Comparison of ENCODE assay signal across 8 mouse cellular contexts in the genomic region with DNA sequence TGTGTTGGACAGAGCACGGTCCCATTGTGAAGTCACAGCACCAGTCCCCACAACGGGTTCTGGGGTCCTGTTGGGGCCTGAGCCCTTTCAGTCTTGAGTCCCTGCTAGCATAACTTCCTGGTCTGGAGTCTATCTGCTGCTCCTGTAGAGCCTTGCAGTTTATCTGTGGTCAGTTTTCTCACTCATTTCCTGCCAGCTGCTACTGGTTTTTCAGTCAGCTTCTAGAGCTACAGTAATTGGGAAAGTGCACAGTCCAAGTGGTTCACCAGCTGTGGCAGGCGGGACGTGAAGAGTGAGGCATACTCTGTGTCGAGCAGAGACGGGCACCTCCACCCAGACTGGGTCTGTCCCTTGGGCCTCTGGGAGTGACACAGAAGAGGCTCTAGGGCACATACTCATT.
DNase-seq lines count a peak whose midpoint lies in the region; ATAC-seq lines count a peak whose summit lies in the region.

No protein-coding gene starts in this region.

- H3K9me3 ChIP-seq in heart, embryonic 15.5 days (replicated peaks), result no peaks in the 10 kb centered on the region
- no peaks in the 10 kb centered on the region for H3K9me3 ChIP-seq in liver, embryonic 15.5 days (replicated peaks)

- no peaks in the 10 kb centered on the region for H3K27me3 ChIP-seq in heart, embryonic 15.5 days
- no peaks in the 10 kb centered on the region for H3K27me3 ChIP-seq in liver, embryonic 15.5 days

- H3K4me1 ChIP-seq in heart, embryonic 15.5 days (replicated peaks), result peaks cover 15% of the 10 kb centered on the region
- H3K4me1 ChIP-seq in liver, embryonic 15.5 days (replicated peaks), result peaks cover 18% of the 10 kb centered on the region

- H3K4me3 ChIP-seq in heart, embryonic 15.5 days, result no peak overlapping the region
- no peak overlapping the region for H3K4me3 ChIP-seq in liver, embryonic 15.5 days (replicated peaks)

- H3K9ac ChIP-seq in heart, embryonic 15.5 days, result 0 out of 2 replicates have a peak overlapping the region, but pooled peaks have one; percentile 1
- H3K9ac ChIP-seq in liver, embryonic 15.5 days, result no peak overlapping the region

- H3K27ac ChIP-seq in heart, embryonic 15.5 days, result peak overlapping the region; percentile 54
- peak overlapping the region; percentile 55 for H3K27ac ChIP-seq in liver, embryonic 15.5 days (replicated peaks)

- no peak for DNase-seq in frontal cortex, postnatal 14 days (ENCODE audit: low spot score in 2 of 2)
- DNase-seq in MEL-GATA-1-ER (ENCODE audit: extremely low read depth, low read depth), result peak; percentile 56
- peak; percentile 51 to 57 for DNase-seq in thymus, postnatal 36 days
- DNase-seq in right cerebral cortex, adult 2 months (ENCODE audit: low spot score in 2 of 2), result no peak
- DNase-seq in frontal cortex, postnatal 10 days (ENCODE audit: low spot score in 2 of 2), result no peak

- H3K4me2 ChIP-seq in heart, embryonic 15.5 days, result no peak overlapping the region
- no peak overlapping the region for H3K4me2 ChIP-seq in liver, embryonic 15.5 days

- ATAC-seq in frontal cortex, adult (ENCODE audit: low TSS enrichment), result 0 out of 2 replicates have a peak, but pooled peaks have one; percentile 17
- no peak; the same call in 1 of the 2 replicates for ATAC-seq in heart, embryonic 15.5 days (replicated peaks; ENCODE audit: insufficient number of reproducible peaks, insufficient read depth, low FRiP score, low read depth)
- ATAC-seq in liver, embryonic 15.5 days (ENCODE audit: insufficient read depth), result peak; percentile 49

- H3K36me3 ChIP-seq in heart, embryonic 15.5 days, result no peaks in the 10 kb centered on the region
- H3K36me3 ChIP-seq in liver, embryonic 15.5 days (replicated peaks), result no peaks in the 10 kb centered on the region

- 35% methylated on average over 6 of the region's 6 CpGs for WGBS in heart, embryonic 15.5 days
- 8% methylated on average over 6 of the region's 6 CpGs for WGBS in liver, embryonic 15.5 days (ENCODE audit: insufficient replicate concordance)

Comparison
In these comparisons a context has a peak if more than half of its experiments do, and no peak if none do; other contexts are left out.
1. DNase-seq: peak in MEL-GATA-1-ER (single experiment) and thymus, postnatal 36 days (2 of 2); none in frontal cortex, postnatal 14 days (0 of 2), right cerebral cortex, adult 2 months (0 of 2) and frontal cortex, postnatal 10 days (0 of 2).